Mouse (Mus musculus) olfactory bulb, adult 2 months (tissue): Measurements from ENCODE around the gene Etfb.

Experiments used
- CTCF ChIP-seq: fragments of 200-500 bp; IDR thresholded peaks from 2 replicates; pipeline ENCODE4 v1.5.1; 2012; ENCODE audit warnings: low read depth, mild to moderate bottlenecking, low read length, moderate library complexity; ENCODE audit not compliant: insufficient read depth
- POLR2A ChIP-seq: fragments of 200-500 bp; IDR thresholded peaks from 2 replicates; pipeline ENCODE4 v1.6.1; 2012; ENCODE audit warnings: mild to moderate bottlenecking, low read depth, low read length, moderate library complexity; ENCODE audit not compliant: insufficient read depth

GRCm38 (mm10) chr7:43434676-43435075 lies 9.2 kb upstream of the Etfb start:
- TF ChIP-seq CTCF (no peak), POLR2A (no peak)
